8 mouse cellular contexts compared by ENCODE assay signal in the genomic region with DNA sequence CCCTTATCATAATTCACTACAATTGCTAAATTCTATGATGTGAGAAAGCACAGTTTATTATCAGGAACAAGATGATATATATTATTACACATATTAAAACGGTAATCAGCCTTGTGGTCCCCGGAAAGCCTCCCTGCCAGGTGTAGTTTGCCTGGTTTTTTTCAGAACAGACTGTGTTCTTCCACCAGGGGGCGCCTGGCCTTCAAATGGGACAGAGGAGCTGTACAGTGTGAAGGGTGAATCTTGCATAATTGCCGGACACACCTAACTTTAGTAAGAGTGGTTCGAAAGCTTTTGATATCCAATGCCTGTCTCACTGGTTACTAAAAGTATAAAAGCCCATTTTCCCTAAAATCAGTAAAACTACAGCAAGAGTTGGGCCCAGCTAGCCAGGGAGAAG. TPM values are rescaled to one million over a fixed set of nuclear protein-coding genes. Genes with fewer than 3 reads are reported as not detected.
DNase-seq lines count a peak whose midpoint lies in the region; ATAC-seq lines count a peak whose summit lies in the region.

No protein-coding gene starts in this region.

- peak; percentile 72 for ATAC-seq in granulocyte monocyte progenitor cell, adult 5-6 weeks (replicated peaks; ENCODE audit: poor library complexity, severe bottlenecking)

- peak; percentile 67 to 74 for DNase-seq in CD8-positive naive resting alpha-beta T cell, adult 2 months (ENCODE audit: low read depth in 2 of 2, low spot score in 2 of 2)
- DNase-seq in ZHBTc4 (ENCODE audit: low read depth, low spot score), result peak; percentile 85
- DNase-seq in cerebellum, postnatal 25 days, result peak; percentile 81 to 92
- DNase-seq in kidney, postnatal 10 days, result peak; percentile 88
- peak; percentile 84 for DNase-seq in lung, postnatal 25 days (ENCODE audit: low spot score)
- DNase-seq in right cerebral cortex, postnatal 4 days, result peak; percentile 81
- DNase-seq in urinary bladder, postnatal 4 days (ENCODE audit: low spot score in 2 of 2), result peak; percentile 46 to 81

RNA-seq across cellular contexts. Expression of a gene that starts 14.1 kb away (rescaled TPM):
- not detected in 2 replicates for total RNA-seq in granulocyte monocyte progenitor cell, adult 5-6 weeks (2014; fragmentation: Nextera tagmentation)
- total RNA-seq in granulocyte monocyte progenitor cell, adult 5-6 weeks (2017), result not detected in 2 replicates

RNA-seq across cellular contexts. Expression of a gene that starts 48.1 kb away (rescaled TPM):
- total RNA-seq in granulocyte monocyte progenitor cell, adult 5-6 weeks (2014; fragmentation: Nextera tagmentation), result 42.4 and 47.8 TPM in 2 replicates
- total RNA-seq in granulocyte monocyte progenitor cell, adult 5-6 weeks (2017), result 59.2 and 71.6 TPM in 2 replicates

RNA-seq across cellular contexts. Expression of a gene that starts 55.6 kb away (rescaled TPM):
- total RNA-seq in granulocyte monocyte progenitor cell, adult 5-6 weeks (2014; fragmentation: Nextera tagmentation), result 4.1 and 5.0 TPM in 2 replicates
- 2.7 and 2.8 TPM in 2 replicates for total RNA-seq in granulocyte monocyte progenitor cell, adult 5-6 weeks (2017)

Comparison
In these comparisons a context has a peak if more than half of its experiments do, and no peak if none do; other contexts are left out.
1. Peak in every context shown above with its lines: DNase-seq and ATAC-seq.